Mouse (Mus musculus): ENCODE results near the gene Olfr221. TPM values are rescaled to one million over a fixed set of nuclear protein-coding genes. Genes with fewer than 3 reads are reported as not detected.

The Olfr221 gene
- total RNA-seq, 2 experiments from 2014 or later, result not detected

DNA sequence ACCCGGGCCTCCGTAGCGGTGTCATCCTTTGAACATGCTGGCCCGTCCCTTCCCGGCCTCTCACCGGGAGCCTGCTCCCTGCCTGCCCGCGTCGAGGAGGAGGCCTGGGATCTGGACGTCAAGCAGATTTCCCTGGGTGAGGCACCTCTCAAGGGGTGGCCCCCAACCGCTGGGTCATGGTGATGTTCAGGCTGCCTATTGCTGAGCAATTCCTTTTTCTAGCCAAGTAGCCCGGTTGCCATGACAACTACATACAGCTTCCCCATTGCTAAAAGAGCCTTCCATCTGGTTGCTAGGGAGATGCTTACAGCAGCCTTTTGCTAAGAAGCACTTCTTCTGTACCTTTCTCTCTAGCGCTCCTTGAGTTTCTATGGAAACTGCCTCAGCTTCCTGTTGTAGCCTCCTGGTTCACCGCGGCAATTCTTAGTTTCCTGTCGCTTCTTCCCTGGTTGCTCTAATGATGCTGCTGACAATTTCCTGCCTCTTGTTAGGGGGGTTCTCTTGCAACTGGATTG is 38.2 kb downstream of the Olfr221 start:
- no peak for DNase-seq

DNA sequence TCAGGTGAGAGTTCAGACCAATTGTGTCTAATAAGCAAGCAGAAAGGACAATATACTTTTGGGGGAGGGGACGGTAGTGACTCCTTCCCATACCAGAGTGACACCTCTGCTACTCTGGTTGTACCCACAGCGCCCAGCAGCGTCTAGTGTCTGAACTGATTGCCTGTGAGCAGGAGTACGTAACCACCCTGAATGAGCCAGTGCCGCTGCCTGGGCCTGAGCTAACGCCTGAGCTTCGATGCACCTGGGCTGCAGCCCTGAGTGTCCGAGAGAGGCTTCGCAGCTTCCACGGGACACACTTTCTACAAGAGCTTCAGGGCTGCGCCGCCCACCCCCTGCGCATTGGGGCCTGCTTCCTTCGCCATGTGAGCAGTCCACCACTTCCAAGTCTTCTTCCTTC is 44.8 kb downstream of the Olfr221 start:
- DNase-seq, result no peak

DNA sequence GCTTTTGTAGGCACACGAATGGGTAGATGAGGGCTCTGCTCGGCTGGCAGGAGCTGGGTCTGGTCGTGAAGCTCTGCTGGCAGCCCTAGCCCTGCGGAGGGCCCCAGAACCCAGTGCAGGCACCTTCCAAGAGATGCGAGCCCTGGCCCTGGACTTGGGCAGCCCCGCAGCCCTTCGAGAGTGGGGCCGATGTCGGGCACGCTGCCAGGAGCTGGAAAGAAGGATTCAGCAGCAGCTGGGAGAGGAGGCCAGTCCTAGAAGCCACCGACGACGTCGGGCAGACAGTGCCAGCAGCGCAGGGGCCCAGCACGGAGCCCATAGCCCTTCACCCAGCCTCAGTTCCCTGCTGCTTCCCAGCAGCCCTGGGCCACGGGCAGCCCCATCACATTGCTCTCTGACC is 45.4 kb downstream of the Olfr221 start:
- DNase-seq, result no peak

DNA sequence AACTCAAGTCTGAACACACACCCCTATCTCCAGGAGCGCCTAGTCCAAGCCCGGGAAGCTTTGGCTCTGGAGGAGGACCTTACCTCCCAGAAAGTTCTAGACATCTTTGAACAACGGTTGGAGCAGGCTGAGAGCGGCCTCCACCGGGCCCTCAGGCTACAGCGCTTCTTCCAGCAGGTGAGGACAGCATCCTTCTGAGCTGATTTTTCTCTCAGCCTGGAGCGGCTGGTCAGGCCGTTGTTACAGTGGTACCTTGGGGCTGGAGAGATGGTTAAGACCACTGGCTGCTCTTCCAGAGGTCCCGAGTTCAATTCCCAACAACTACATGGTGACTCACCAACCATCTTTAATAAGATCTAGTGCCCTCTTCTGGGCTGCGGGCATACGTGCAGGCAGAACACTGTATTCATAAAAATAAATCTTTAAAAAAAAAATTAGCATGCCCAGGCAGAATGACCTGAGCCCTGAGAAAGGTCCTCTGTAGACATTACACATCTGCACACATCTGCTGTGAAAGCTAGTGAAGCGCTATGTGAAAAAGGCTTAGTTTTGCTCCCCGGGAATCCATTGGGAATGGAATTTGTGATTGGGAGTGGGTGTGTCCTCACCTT is 45.9 kb downstream of the Olfr221 start:
- no peak for DNase-seq

DNA sequence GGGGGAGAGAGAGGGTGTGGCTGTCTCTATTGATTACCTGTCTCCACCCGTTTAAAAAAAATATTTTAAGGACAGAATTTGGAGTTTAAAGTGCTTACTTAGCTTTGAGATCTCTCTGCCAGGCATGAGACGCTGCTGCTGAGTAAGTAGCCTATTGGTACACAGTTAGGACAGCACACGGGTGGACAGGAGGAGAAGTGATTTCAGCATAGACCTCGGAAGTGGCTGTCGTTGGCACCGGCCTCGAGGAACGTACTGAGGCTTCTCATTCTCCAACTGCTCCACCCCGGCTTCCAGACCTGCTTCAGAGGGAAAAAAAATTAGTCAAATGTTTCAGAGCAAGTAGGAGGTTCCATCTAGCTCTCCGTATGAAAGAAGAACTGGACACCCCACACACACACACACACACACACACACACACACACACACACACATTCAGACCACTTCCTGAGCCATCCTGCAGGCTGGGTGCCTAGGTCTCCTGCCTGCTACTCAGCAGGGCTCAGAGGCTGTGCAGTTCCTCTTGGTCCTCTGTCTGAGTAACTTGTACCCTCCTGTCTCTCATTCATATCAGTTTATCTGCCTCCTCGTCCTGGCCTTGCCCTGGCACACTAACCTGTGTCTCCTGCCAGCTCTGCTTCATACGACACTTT is 46.9 kb downstream of the Olfr221 start:
- DNase-seq, result no peak

DNA sequence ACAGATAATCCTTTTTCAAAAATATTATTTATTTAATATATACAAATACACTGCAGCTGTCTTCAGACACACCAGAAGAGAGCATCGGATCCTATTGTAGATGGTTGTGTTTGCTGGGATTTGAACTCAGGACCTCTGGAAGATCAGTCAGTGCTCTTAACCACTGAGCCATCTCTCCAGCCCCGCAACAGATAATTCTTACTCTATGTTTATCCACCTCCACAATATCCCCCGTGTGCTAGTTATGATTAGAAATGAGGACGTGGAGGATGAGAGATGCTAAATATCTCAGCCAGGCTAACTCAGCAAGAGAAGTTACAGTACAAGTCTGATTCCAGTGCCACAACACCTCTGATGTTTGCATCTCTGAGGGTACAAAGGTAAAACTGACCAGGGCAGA is 47.8 kb downstream of the Olfr221 start:
- no peak for DNase-seq

DNA sequence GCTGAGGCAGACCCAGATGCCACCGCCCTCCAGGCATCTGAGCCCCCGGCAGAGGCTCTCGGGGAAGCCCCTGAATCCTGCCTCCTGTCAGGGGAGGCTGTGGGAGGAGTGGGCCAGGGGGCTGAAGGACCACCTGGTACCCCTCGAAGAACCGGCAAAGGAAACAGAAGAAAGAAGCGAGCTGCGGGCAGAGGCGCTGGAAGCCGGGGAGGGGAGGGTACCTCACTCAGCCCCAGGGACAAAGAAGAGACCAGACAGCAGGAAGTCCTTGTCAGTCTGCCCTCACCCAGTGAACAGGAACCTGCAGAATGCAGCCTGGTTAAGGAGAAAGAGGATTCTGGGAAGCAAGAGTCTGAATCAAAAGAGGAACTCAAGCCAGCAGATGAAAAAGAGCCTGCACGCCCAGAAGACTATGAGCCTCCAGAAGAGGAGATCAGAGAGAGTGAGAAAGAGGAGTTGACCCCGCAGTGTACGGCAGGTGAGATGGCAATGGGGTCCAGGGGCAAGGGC is 52.7 kb downstream of the Olfr221 start:
- no peak for DNase-seq

DNA sequence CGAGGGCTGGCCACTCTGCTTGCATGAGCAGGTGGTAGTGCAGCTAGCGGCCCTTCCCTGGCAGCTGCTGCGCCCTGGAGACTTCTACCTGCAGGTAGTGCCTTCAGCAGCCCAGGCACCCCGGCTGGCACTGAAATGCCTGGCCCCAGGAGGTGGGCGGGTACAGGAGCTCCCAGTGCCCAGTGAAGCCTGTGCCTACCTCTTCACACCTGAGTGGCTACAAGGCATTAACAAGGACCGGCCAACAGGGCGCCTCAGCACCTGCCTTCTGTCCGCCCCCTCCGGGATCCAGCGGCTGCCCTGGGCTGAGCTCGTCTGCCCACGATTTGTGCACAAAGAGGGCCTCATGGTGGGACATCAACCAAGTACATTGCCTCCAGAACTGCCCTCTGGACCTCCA is 53.5 kb downstream of the Olfr221 start:
- no peak for DNase-seq

DNA sequence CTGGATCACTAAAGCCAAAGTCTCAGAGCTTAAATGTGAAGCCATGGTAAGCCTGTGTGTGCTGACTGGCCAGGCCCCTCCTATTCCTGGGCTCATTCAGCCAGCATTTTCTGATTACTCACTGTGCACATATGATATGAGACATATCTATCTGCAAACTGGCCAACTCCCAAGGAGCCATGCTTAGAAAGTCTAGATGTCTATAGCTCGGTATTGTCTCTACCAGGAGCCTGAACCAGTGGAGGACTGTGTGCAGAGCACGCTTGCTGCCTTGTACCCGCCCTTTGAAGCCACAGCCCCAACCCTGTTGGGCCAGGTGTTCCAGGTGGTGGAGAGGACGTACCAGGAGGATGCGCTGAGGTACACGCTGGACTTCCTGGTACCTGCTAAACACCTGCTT is 55.1 kb downstream of the Olfr221 start:
- no peak for DNase-seq

DNA sequence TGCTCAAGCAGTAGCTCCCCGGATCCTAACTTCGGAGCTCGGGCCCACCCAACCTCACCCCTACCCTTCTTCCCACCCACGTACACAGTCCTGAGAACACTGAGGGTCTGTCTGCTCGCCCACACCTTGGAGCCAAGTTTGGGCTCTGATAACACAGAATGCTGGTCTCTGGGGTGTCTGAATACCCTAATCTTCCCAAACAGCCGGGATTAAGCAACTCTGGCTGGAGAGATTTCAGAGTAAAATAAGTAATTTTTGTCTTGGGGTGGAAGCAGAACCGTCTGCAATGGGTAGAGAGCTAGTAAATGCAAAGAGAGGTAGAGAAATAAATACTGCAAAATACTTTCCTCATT is 56.1 kb downstream of the Olfr221 start:
- no peak for DNase-seq

DNA sequence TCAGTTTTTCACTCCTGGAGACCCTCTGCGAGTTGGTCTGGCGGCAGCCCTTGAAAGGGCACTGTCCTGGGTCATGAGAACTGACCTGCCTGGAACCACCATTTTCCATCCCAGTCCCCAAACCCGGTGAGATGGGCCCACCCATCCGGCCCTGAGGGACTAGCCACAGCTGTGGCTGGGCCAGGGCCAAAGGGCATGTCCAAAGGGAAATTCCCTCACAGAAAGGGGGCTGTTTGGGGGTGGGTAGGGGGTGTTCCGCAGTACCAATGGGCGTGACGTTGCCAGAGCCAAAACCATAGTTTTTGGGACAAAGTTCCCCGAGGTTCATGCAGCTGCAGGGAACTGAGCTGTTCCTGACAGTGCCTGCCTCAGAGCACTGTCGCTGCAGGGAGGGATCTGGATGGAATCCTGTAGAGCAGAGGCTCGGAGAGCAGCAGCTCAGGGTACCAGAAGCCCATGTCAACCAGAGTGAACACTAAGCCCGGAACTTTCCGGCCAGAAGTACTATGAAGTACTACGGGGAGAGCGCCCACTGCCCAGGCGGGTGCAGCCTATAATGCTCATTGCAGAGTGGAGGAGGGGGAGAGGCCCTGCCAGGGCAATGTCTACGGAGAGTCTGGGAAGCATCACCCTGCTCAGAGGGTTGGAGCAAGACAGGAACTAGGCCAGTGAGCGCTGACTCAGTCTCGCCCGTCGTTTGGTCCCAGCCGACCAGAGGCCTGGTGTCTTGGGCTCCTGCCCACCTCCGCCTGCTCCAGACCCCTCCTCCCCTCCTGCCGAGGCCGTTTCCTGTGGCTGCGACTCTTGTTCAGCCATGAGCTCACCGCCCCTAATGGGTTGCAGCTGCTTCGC is 56.7 kb downstream of the Olfr221 start:
- peak; percentile 84 for DNase-seq

DNA sequence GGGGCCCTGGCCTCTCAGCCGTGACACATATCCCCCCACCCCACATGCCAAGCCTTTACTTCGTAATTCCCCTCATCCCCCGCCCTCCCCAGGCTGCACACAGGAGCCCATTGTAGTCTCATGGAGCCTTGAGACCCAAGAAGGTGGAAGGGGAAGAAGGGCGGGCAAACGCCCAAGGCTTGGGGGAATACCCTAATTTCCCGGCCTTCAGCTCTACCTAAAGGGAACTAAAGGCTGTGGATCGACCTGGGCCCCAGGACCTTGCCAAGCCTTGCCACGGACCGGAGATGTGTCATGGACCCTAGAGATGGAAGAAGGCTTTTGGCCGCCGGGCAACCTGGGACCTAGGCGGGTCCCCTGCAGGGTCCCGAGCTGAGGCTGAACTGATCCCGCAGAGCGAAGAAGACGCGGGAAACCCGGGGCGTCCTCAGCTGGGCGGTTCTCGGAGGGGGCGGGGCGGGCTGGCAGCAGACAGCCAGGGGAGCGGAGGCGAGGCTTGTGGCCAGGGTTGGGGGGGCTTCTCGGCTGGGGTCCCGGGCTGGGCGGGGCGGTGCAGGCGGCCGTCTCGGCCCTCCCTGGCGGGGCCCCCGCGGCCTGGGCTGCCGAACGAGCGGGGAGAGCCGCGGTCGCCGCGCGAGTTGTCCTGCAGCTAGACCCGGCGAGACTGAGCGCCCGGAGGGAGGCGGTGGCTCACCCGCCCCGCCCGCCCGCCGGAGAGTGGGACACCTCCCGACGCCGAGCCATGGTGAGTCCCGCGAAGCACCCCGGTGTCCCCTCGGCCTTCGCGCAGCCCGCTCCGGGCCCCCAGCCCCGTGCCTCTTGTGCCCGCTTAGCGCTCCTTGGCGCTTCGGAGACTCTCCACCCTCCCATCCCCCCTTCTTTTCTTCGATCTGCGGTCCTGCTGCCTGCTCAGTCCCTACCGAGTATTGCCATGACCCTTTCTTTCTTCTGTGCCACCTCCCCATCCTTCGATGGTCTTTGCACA is 57.7 kb downstream of the Olfr221 start, which contains the start of gene Arhgef40:
Arhgef40 (plus strand) TSS at position 473 of the 985 bp plus-strand sequence.
- DNase-seq, result peak; percentile 89

Other genes with a start within 250 kb of the Olfr221 start
- not detected for gene AY358078, start 242.4 kb downstream of the Olfr221 start, total RNA-seq (2021)
- gene Ear6, start 188.8 kb downstream of the Olfr221 start, total RNA-seq (2021), result 1 to 10 TPM in 1 of 2 experiments, not detected in 1; 1.5 TPM
- 10 to 100 TPM; 29.5 to 34.7 TPM for gene Mettl17, start 157.6 kb downstream of the Olfr221 start, total RNA-seq (2021)
- under 1 TPM; 0.24 to 0.97 TPM for gene Slc39a2, start 149.6 kb downstream of the Olfr221 start, total RNA-seq (2021)
- gene Ndrg2, start 128.3 kb downstream of the Olfr221 start, total RNA-seq (2021), result 100 to 1,000 TPM; 337 to 338 TPM
- not detected for gene Tppp2, start 124.0 kb downstream of the Olfr221 start, total RNA-seq (2021)
- gene Rnase13, start 119.7 kb downstream of the Olfr221 start, total RNA-seq (2021), result not detected
- gene Arhgef40, start 57.7 kb downstream of the Olfr221 start, total RNA-seq (2021), result 10 to 100 TPM; 60.8 to 78.7 TPM
- 1 to 10 TPM; 4.8 to 7.0 TPM for gene Tmem253, start 26.8 kb downstream of the Olfr221 start, total RNA-seq (2021)
- gene Zfp219, start 21.7 kb downstream of the Olfr221 start, total RNA-seq (2021), result 10 to 100 TPM; 54.6 to 59.2 TPM
- gene Hnrnpc, start 61.6 kb upstream of the Olfr221 start, total RNA-seq (2021), result 100 to 1,000 TPM; 186 TPM
- 1 to 10 TPM in 1 of 2 experiments, under 1 TPM in 1; 0.42 to 1.3 TPM for gene Rpgrip1, start 68.2 kb upstream of the Olfr221 start, total RNA-seq (2021)
- 10 to 100 TPM; 53.1 to 54.0 TPM for gene Supt16, start 155.0 kb upstream of the Olfr221 start, total RNA-seq (2021)
- 100 to 1,000 TPM in 1 of 2 experiments, 10 to 100 TPM in 1; 71.0 to 103 TPM for gene Chd8, start 215.3 kb upstream of the Olfr221 start, total RNA-seq (2021)
- 10 to 100 TPM; 41.7 to 52.8 TPM for gene Tox4, start 236.7 kb upstream of the Olfr221 start, total RNA-seq (2021)
- 10 to 100 TPM; 26.2 to 29.0 TPM for gene Rab2b, start 237.1 kb upstream of the Olfr221 start, total RNA-seq (2021)